ENCODE assay signal across 13 mouse cellular contexts in genomic region chr14:32531371-32531770, GRCm38 (mm10). TPM values are rescaled to one million over a fixed set of nuclear protein-coding genes. Genes with fewer than 3 reads are reported as not detected.
DNase-seq lines count a peak whose midpoint lies in the region; ATAC-seq and TF ChIP-seq lines count a peak whose summit lies in the region.
"Had no signal": no experiment of that assay in that cellular context is flagged by ENCODE, and none has a peak within 500 bp of the region (broad histone marks: within the 10 kb centered on the region; RNA-seq: fewer than 3 reads in every experiment).

No protein-coding gene starts in this region.

- ATAC-seq in kidney, postnatal 0 days (replicated peaks; ENCODE audit: low FRiP score, low read depth) = 0 out of 2 replicates have a peak, but pooled peaks have one; percentile 37
- 0 out of 2 replicates have a peak, but pooled peaks have one; percentile 28 for ATAC-seq in neural tube, embryonic 14.5 days (ENCODE audit: low read depth)
- no peak for ATAC-seq in neural tube, embryonic 15.5 days (ENCODE audit: low FRiP score)
- ATAC-seq in midbrain, embryonic 16.5 days = no peak

- TF ChIP-seq CTCF in gastrocnemius, adult 2 months (IDR thresholded peaks at IDR 0.05) = no peak
- no peak for TF ChIP-seq CTCF in kidney, postnatal 0 days (IDR thresholded peaks at IDR 0.05; ENCODE audit: low read depth)

- H3K36me3 ChIP-seq in kidney, postnatal 0 days (ENCODE audit: insufficient read depth, low read length) = 0 out of 2 replicates have a peak, but pooled peaks cover 6% of the 10 kb centered on the region
- H3K36me3 ChIP-seq in neural tube, embryonic 14.5 days (ENCODE audit: control insufficient read depth, insufficient read depth, low read length) = no peaks in the 10 kb centered on the region
- H3K36me3 ChIP-seq in neural tube, embryonic 15.5 days = peaks cover 17% of the 10 kb centered on the region
- peaks cover 2% of the 10 kb centered on the region for H3K36me3 ChIP-seq in midbrain, embryonic 16.5 days (ENCODE audit: control insufficient read depth, insufficient read depth, low read length)

- H3K9me3 ChIP-seq in kidney, postnatal 0 days (replicated peaks; ENCODE audit: low read length) = no peaks in the 10 kb centered on the region
- H3K9me3 ChIP-seq in neural tube, embryonic 14.5 days (ENCODE audit: control insufficient read depth, low read length) = no peaks in the 10 kb centered on the region
- H3K9me3 ChIP-seq in neural tube, embryonic 15.5 days (replicated peaks) = no peaks in the 10 kb centered on the region
- no peaks in the 10 kb centered on the region for H3K9me3 ChIP-seq in midbrain, embryonic 16.5 days (replicated peaks; ENCODE audit: control insufficient read depth, low read length, poor library complexity, severe bottlenecking)
- H3K9me3 ChIP-seq: embryonic facial prominence, embryonic 15.5 days; G1E; heart, embryonic 12.5 days; midbrain, embryonic 12.5 days had no signal

- H3K4me1 ChIP-seq in kidney, postnatal 0 days (replicated peaks; ENCODE audit: insufficient read depth, low read length) = no peaks in the 10 kb centered on the region
- H3K4me1 ChIP-seq in neural tube, embryonic 14.5 days (ENCODE audit: control insufficient read depth, insufficient read depth, low read length) = 0 out of 2 replicates have a peak, but pooled peaks cover under 1% of the 10 kb centered on the region
- H3K4me1 ChIP-seq in neural tube, embryonic 15.5 days = peaks cover 29% of the 10 kb centered on the region
- peaks cover 6% of the 10 kb centered on the region; the same call in 1 of the 2 replicates for H3K4me1 ChIP-seq in midbrain, embryonic 16.5 days (ENCODE audit: control insufficient read depth, insufficient read depth, low read length)
- H3K4me1 ChIP-seq: heart, embryonic 12.5 days had no signal

- no peak overlapping the region for H3K4me3 ChIP-seq in gastrocnemius, adult 2 months
- H3K4me3 ChIP-seq in kidney, postnatal 0 days (replicated peaks; ENCODE audit: low read depth, low read length) = no peak overlapping the region
- no peak overlapping the region for H3K4me3 ChIP-seq in neural tube, embryonic 14.5 days (ENCODE audit: low read depth, low read length)
- H3K4me3 ChIP-seq in neural tube, embryonic 15.5 days (replicated peaks) = no peak overlapping the region
- H3K4me3 ChIP-seq in midbrain, embryonic 16.5 days (ENCODE audit: low read depth, low read length) = no peak overlapping the region
- H3K4me3 ChIP-seq: embryonic facial prominence, embryonic 15.5 days; heart, embryonic 12.5 days; midbrain, embryonic 12.5 days had no signal

- H3K27me3 ChIP-seq in kidney, postnatal 0 days (ENCODE audit: insufficient read depth, low read length) = no peaks in the 10 kb centered on the region
- no peaks in the 10 kb centered on the region for H3K27me3 ChIP-seq in neural tube, embryonic 14.5 days (ENCODE audit: control insufficient read depth, insufficient read depth, low read length)
- no peaks in the 10 kb centered on the region for H3K27me3 ChIP-seq in neural tube, embryonic 15.5 days (replicated peaks)
- H3K27me3 ChIP-seq in midbrain, embryonic 16.5 days (ENCODE audit: control insufficient read depth, insufficient read depth, low read depth, low read length) = no peaks in the 10 kb centered on the region
- H3K27me3 ChIP-seq: embryonic facial prominence, embryonic 15.5 days; heart, embryonic 12.5 days; midbrain, embryonic 12.5 days had no signal

- no peak overlapping the region for H3K9ac ChIP-seq in kidney, postnatal 0 days (ENCODE audit: low read depth, low read length)
- H3K9ac ChIP-seq in neural tube, embryonic 14.5 days (replicated peaks; ENCODE audit: low read depth, low read length) = no peak overlapping the region
- no peak overlapping the region for H3K9ac ChIP-seq in neural tube, embryonic 15.5 days (replicated peaks)
- 0 out of 2 replicates have a peak overlapping the region, but pooled peaks have one; percentile 10 for H3K9ac ChIP-seq in midbrain, embryonic 16.5 days (ENCODE audit: low read depth, low read length)
- H3K9ac ChIP-seq: embryonic facial prominence, embryonic 15.5 days; heart, embryonic 12.5 days; midbrain, embryonic 12.5 days had no signal

- H3K27ac ChIP-seq in gastrocnemius, adult 2 months = peak overlapping the region; percentile 89; the same call in 1 of the 2 replicates
- H3K27ac ChIP-seq in kidney, postnatal 0 days = no peak overlapping the region
- H3K27ac ChIP-seq in neural tube, embryonic 14.5 days (ENCODE audit: low read depth, low read length) = no peak overlapping the region
- H3K27ac ChIP-seq in neural tube, embryonic 15.5 days (replicated peaks) = no peak overlapping the region
- H3K27ac ChIP-seq in midbrain, embryonic 16.5 days (ENCODE audit: low read length) = no peak overlapping the region
- H3K27ac ChIP-seq: embryonic facial prominence, embryonic 15.5 days; midbrain, embryonic 12.5 days had no signal

- intact Hi-C loops in gastrocnemius, adult 2 months (cut with DNase I) = loop anchor here (1.0 to 10.0 kb wide), 2 partner anchors 56 to 173 kb away; no protein-coding TSS in a partner anchor
- intact Hi-C loops in gastrocnemius, postnatal 14 days (cut with DNase I; ENCODE audit: low total_unique reads) = no loop called here

- DNase-seq in gastrocnemius, adult 2 months = no peak
- DNase-seq in gastrocnemius, postnatal 14 days = no peak
- DNase-seq in kidney, postnatal 0 days (ENCODE audit: low spot score) = no peak
- DNase-seq in kidney, postnatal 10 days = no peak
- no peak for DNase-seq in gastrocnemius, postnatal 10 days

- 78% methylated on average over 3 of the region's 3 CpGs for WGBS in kidney, postnatal 0 days
- WGBS in neural tube, embryonic 14.5 days = 84% methylated on average over 3 of the region's 3 CpGs
- WGBS in neural tube, embryonic 15.5 days = 84% methylated on average over 3 of the region's 3 CpGs
- 80% methylated on average over 3 of the region's 3 CpGs for WGBS in midbrain, embryonic 16.5 days

- no peak overlapping the region for H3K4me2 ChIP-seq in kidney, postnatal 0 days (ENCODE audit: low read length)
- no peak overlapping the region for H3K4me2 ChIP-seq in neural tube, embryonic 14.5 days (ENCODE audit: low read depth, low read length)
- no peak overlapping the region for H3K4me2 ChIP-seq in neural tube, embryonic 15.5 days
- no peak overlapping the region for H3K4me2 ChIP-seq in midbrain, embryonic 16.5 days (ENCODE audit: low read length)
- H3K4me2 ChIP-seq: embryonic facial prominence, embryonic 15.5 days; heart, embryonic 12.5 days; liver, embryonic 11.5 days; midbrain, embryonic 12.5 days had no signal

RNA-seq across cellular contexts. Expression of gene Ercc6, which starts 18.1 kb away (rescaled TPM):
- total RNA-seq in gastrocnemius, adult 2 months (2021) = 1 to 10 TPM; 4.4 to 4.5 TPM
- 1 to 10 TPM; 4.7 to 5.9 TPM for total RNA-seq in gastrocnemius, postnatal 14 days (2021)
- 12.7 and 17.1 TPM in 2 replicates for polyA plus RNA-seq in kidney, postnatal 0 days (2015; fragmentation: Nextera tagmentation; extraction: Ambion mirVana)
- 23.3 and 25.1 TPM in 2 replicates for polyA plus RNA-seq in neural tube, embryonic 14.5 days (2014; fragmentation: Nextera tagmentation; extraction: Ambion mirVana)
- polyA plus RNA-seq in neural tube, embryonic 15.5 days (2015; fragmentation: Nextera tagmentation; extraction: Ambion mirVana) = 20.4 and 20.8 TPM in 2 replicates
- 26.6 and 30.3 TPM in 2 replicates for polyA plus RNA-seq in midbrain, embryonic 16.5 days (2015; fragmentation: Nextera tagmentation; extraction: Ambion mirVana)
- 1 to 10 TPM; 5.8 to 8.8 TPM for total RNA-seq in gastrocnemius, postnatal 10 days (2021)

Comparison
In these comparisons a context has a peak if more than half of its experiments do, and no peak if none do; other contexts are left out.
1. ATAC-seq: peak in kidney, postnatal 0 days (single experiment) and neural tube, embryonic 14.5 days (single experiment); none in neural tube, embryonic 15.5 days (single experiment) and midbrain, embryonic 16.5 days (single experiment).